Mouse (Mus musculus): Measurements from ENCODE around the gene Topaz1. TPM values are rescaled to one million over a fixed set of nuclear protein-coding genes. Genes with fewer than 3 reads are reported as not detected.
A peak's percentile ranks its signal among the peaks of the same experiment; 100 is the strongest.

Topaz1 gene
- total and polyA plus RNA-seq, 2 experiments, result not detected

GRCm38 (mm10) chr9:122736001-122736400 is 11.1 kb upstream of the Topaz1 start:
- H3K4me1 ChIP-seq (ENCODE audit: control insufficient read depth, insufficient read depth, low read length), result peaks cover 2% of the 10 kb centered on the region; the same call in 1 of the 2 replicates
- no peak overlapping the region for H3K4me3 ChIP-seq (ENCODE audit: insufficient read depth, low read depth, low read length)
- no peaks in the 10 kb centered on the region for H3K79me2 ChIP-seq (ENCODE audit: control insufficient read depth, insufficient read depth, low read length)
- no peak overlapping the region for H3K9ac ChIP-seq (ENCODE audit: low read depth, low read length)
- DNase-seq (ENCODE audit: extremely low read depth, low read depth, low spot score), result no peak
- H3K27ac ChIP-seq (replicated peaks; ENCODE audit: insufficient read depth, low read depth, low read length), result no peak overlapping the region
- no peaks in the 10 kb centered on the region for H3K27me3 ChIP-seq (ENCODE audit: control insufficient read depth, insufficient read depth, low read length)
- 72% methylated on average over 2 of the region's 2 CpGs for WGBS
- TF ChIP-seq POLR2A (IDR thresholded peaks at IDR 0.05; ENCODE audit: extremely low read depth, insufficient read depth, low read length), result no peak
- TF ChIP-seq CTCF (IDR thresholded peaks at IDR 0.05; ENCODE audit: low read depth, low read length), result no peak
- H3K36me3 ChIP-seq (ENCODE audit: control insufficient read depth, insufficient read depth, low read length), result no peaks in the 10 kb centered on the region

- TF ChIP-seq POLR2A (IDR thresholded peaks at IDR 0.05; ENCODE audit: extremely low read depth, insufficient read depth, low read length), result no peak
- peak; percentile 31; the same call in 1 of the 2 replicates for TF ChIP-seq CTCF (IDR thresholded peaks at IDR 0.05; ENCODE audit: low read depth, low read length)
- Histone ChIP-seq H3K4me3 (ENCODE audit: insufficient read depth, low read depth, low read length) (no peak overlapping the region), H3K27me3 (ENCODE audit: control insufficient read depth, insufficient read depth, low read length) (no peaks in the 10 kb centered on the region), H3K9ac (ENCODE audit: low read depth, low read length) (no peak overlapping the region), H3K36me3 (ENCODE audit: control insufficient read depth, insufficient read depth, low read length) (no peaks in the 10 kb centered on the region), H3K27ac (replicated peaks; ENCODE audit: insufficient read depth, low read depth, low read length) (no peak overlapping the region), H3K4me1 (ENCODE audit: control insufficient read depth, insufficient read depth, low read length) (peaks cover 2% of the 10 kb centered on the region; the same call in 1 of the 2 replicates), H3K79me2 (ENCODE audit: control insufficient read depth, insufficient read depth, low read length) (no peaks in the 10 kb centered on the region)
- WGBS, result 14% methylated on average over 4 of the region's 4 CpGs
- DNase-seq (ENCODE audit: extremely low read depth, low read depth, low spot score), result peak; percentile 60
Observed at GRCm38 (mm10) chr9:122736742-122737141, 10.4 kb upstream of the Topaz1 start.

- H3K79me2 ChIP-seq (ENCODE audit: control insufficient read depth, insufficient read depth, low read length), result no peaks in the 10 kb centered on the region
- no peaks in the 10 kb centered on the region for H3K27me3 ChIP-seq (ENCODE audit: control insufficient read depth, insufficient read depth, low read length)
- no peaks in the 10 kb centered on the region for H3K4me1 ChIP-seq (ENCODE audit: control insufficient read depth, insufficient read depth, low read length)
- no peak for DNase-seq (ENCODE audit: extremely low read depth, low read depth, low spot score)
- WGBS, result 73% methylated on average over 1 of the region's 1 CpGs
- H3K27ac ChIP-seq (replicated peaks; ENCODE audit: insufficient read depth, low read depth, low read length), result no peak overlapping the region
- no peaks in the 10 kb centered on the region for H3K36me3 ChIP-seq (ENCODE audit: control insufficient read depth, insufficient read depth, low read length)
- no peak overlapping the region for H3K4me3 ChIP-seq (ENCODE audit: insufficient read depth, low read depth, low read length)
- TF ChIP-seq POLR2A (IDR thresholded peaks at IDR 0.05; ENCODE audit: extremely low read depth, insufficient read depth, low read length) (no peak), CTCF (IDR thresholded peaks at IDR 0.05; ENCODE audit: low read depth, low read length) (no peak)
- no peak overlapping the region for H3K9ac ChIP-seq (ENCODE audit: low read depth, low read length)
Observed at GRCm38 (mm10) chr9:122745879-122746278, 1.3 kb upstream of the Topaz1 start.

GRCm38 (mm10) chr9:122757614-122758013 is 10.5 kb downstream of the Topaz1 start:
- Histone ChIP-seq H3K36me3 (ENCODE audit: control insufficient read depth, insufficient read depth, low read length) (no peaks in the 10 kb centered on the region), H3K27ac (replicated peaks; ENCODE audit: insufficient read depth, low read depth, low read length) (no peak overlapping the region), H3K9ac (ENCODE audit: low read depth, low read length) (no peak overlapping the region), H3K79me2 (ENCODE audit: control insufficient read depth, insufficient read depth, low read length) (no peaks in the 10 kb centered on the region), H3K4me3 (ENCODE audit: insufficient read depth, low read depth, low read length) (no peak overlapping the region), H3K27me3 (ENCODE audit: control insufficient read depth, insufficient read depth, low read length) (no peaks in the 10 kb centered on the region), H3K4me1 (ENCODE audit: control insufficient read depth, insufficient read depth, low read length) (no peaks in the 10 kb centered on the region)
- DNase-seq (ENCODE audit: extremely low read depth, low read depth, low spot score), result no peak
- WGBS, result 54% methylated on average over 2 of the region's 2 CpGs
- TF ChIP-seq CTCF (IDR thresholded peaks at IDR 0.05; ENCODE audit: low read depth, low read length), result no peak
- TF ChIP-seq POLR2A (IDR thresholded peaks at IDR 0.05; ENCODE audit: extremely low read depth, insufficient read depth, low read length), result no peak

GRCm38 (mm10) chr9:122760111-122760510 is 13.0 kb downstream of the Topaz1 start:
- no peak for TF ChIP-seq CTCF (IDR thresholded peaks at IDR 0.05; ENCODE audit: low read depth, low read length)
- TF ChIP-seq POLR2A (IDR thresholded peaks at IDR 0.05; ENCODE audit: extremely low read depth, insufficient read depth, low read length), result no peak
- DNase-seq (ENCODE audit: extremely low read depth, low read depth, low spot score), result no peak
- Histone ChIP-seq H3K36me3 (ENCODE audit: control insufficient read depth, insufficient read depth, low read length) (no peaks in the 10 kb centered on the region), H3K79me2 (ENCODE audit: control insufficient read depth, insufficient read depth, low read length) (no peaks in the 10 kb centered on the region), H3K9ac (ENCODE audit: low read depth, low read length) (no peak overlapping the region), H3K4me1 (ENCODE audit: control insufficient read depth, insufficient read depth, low read length) (no peaks in the 10 kb centered on the region), H3K4me3 (ENCODE audit: insufficient read depth, low read depth, low read length) (no peak overlapping the region), H3K27ac (replicated peaks; ENCODE audit: insufficient read depth, low read depth, low read length) (no peak overlapping the region), H3K27me3 (ENCODE audit: control insufficient read depth, insufficient read depth, low read length) (no peaks in the 10 kb centered on the region)

GRCm38 (mm10) chr9:122785231-122785630 is 38.1 kb downstream of the Topaz1 start:
- Histone ChIP-seq H3K27me3 (ENCODE audit: control insufficient read depth, insufficient read depth, low read length) (no peaks in the 10 kb centered on the region), H3K79me2 (ENCODE audit: control insufficient read depth, insufficient read depth, low read length) (no peaks in the 10 kb centered on the region), H3K4me1 (ENCODE audit: control insufficient read depth, insufficient read depth, low read length) (no peaks in the 10 kb centered on the region), H3K36me3 (ENCODE audit: control insufficient read depth, insufficient read depth, low read length) (no peaks in the 10 kb centered on the region), H3K4me3 (ENCODE audit: insufficient read depth, low read depth, low read length) (no peak overlapping the region), H3K9ac (ENCODE audit: low read depth, low read length) (no peak overlapping the region), H3K27ac (replicated peaks; ENCODE audit: insufficient read depth, low read depth, low read length) (no peak overlapping the region)
- WGBS, result 74% methylated on average over 5 of the region's 5 CpGs
- no peak for TF ChIP-seq POLR2A (IDR thresholded peaks at IDR 0.05; ENCODE audit: extremely low read depth, insufficient read depth, low read length)
- TF ChIP-seq CTCF (IDR thresholded peaks at IDR 0.05; ENCODE audit: low read depth, low read length), result no peak
- DNase-seq (ENCODE audit: extremely low read depth, low read depth, low spot score), result peak; percentile 10
